Mouse (Mus musculus) midbrain, embryonic 11.5 days (tissue): ENCODE results near the gene Ezr. TPM values are rescaled to one million over a fixed set of nuclear protein-coding genes. Genes with fewer than 3 reads are reported as not detected.

Source experiments
- ATAC-seq: fragments of 200-750 bp; cut with Nextera tagmentation; 2 replicates; pipeline ENCODE4 v1.8.0; 2017; ENCODE audit warnings: moderate TSS enrichment, moderate library complexity; ENCODE audit not compliant: low FRiP score
- DNase-seq: peaks from one replicate; pipeline ENCODE4 v3.0.0; 2015; ENCODE audit warnings: low spot score; ENCODE audit errors: missing footprints
- H3K27ac ChIP-seq: fragments of 300-500 bp; sonication (generic); 2 replicates; pipeline ENCODE4 v1.5.1; 2014; ENCODE audit warnings: low read depth, low read length
- H3K27me3 ChIP-seq: fragments of 300-500 bp; sonication (generic); 2 replicates; pipeline ENCODE4 v1.6.1; 2014; ENCODE audit warnings: mild to moderate bottlenecking, low read length, moderate library complexity, mixed read lengths; ENCODE audit not compliant: control insufficient read depth, insufficient read depth
- H3K36me3 ChIP-seq: fragments of 300-500 bp; sonication (generic); 2 replicates; pipeline ENCODE4 v1.6.1; 2014; ENCODE audit warnings: mild to moderate bottlenecking, low read length, moderate library complexity, mixed read lengths; ENCODE audit not compliant: control insufficient read depth, insufficient read depth
- H3K4me1 ChIP-seq: fragments of 300-500 bp; sonication (generic); 2 replicates; pipeline ENCODE4 v1.6.1; 2014; ENCODE audit warnings: low read length; ENCODE audit not compliant: control insufficient read depth, insufficient read depth
- H3K4me2 ChIP-seq: fragments of 300-500 bp; sonication (generic); 2 replicates; pipeline ENCODE4 v1.6.1; 2014; ENCODE audit warnings: mild to moderate bottlenecking, moderate library complexity
- H3K4me3 ChIP-seq: fragments of 300-500 bp; sonication (generic); 2 replicates; pipeline ENCODE4 v1.5.1; 2014; ENCODE audit warnings: low read depth, low read length
- H3K9ac ChIP-seq: fragments of 300-500 bp; sonication (generic); 2 replicates; pipeline ENCODE4 v1.6.1; 2014; ENCODE audit warnings: low read length
- H3K9me3 ChIP-seq: fragments of 300-500 bp; sonication (generic); 2 replicates; pipeline ENCODE4 v1.6.1; 2016; ENCODE audit warnings: low read length; ENCODE audit not compliant: control insufficient read depth
- WGBS: fragments of 180-500 bp; shearing (Covaris S2); extraction: QIAGEN DNeasy Blood & Tissue Kit; methylation state at CpG from one replicate; pipeline ENCODE4 v1.1.7; 2014; 5-methylcytosine and 5-hydroxymethylcytosine counted together
- polyA plus RNA-seq: library from polyadenylated mRNA; unstranded; fragments of >200 nt; fragmentation: Nextera tagmentation; extraction: Ambion mirVana; gene quantifications from 2 replicates; pipeline ENCODE4 v1.2.1, GENCODE M21; 2014

Ezr gene
- 47.0 and 51.0 TPM in 2 replicates for polyA plus RNA-seq

- Histone ChIP-seq H3K27me3 (peaks cover 25% of the 10 kb centered on the region), H3K36me3 (no peaks in the 10 kb centered on the region), H3K27ac (no peak within 1 kb of the TSS; the same call in 1 of the 2 replicates), H3K4me2 (peak within 1 kb of the TSS; percentile 97), H3K9ac (peak within 1 kb of the TSS; percentile 70), H3K4me3 (peak within 1 kb of the TSS; percentile 74), H3K9me3 (no peaks in the 10 kb centered on the region), H3K4me1 (peaks cover 15% of the 10 kb centered on the region)
- ATAC-seq (peak; percentile 70), DNase-seq (peak; percentile 97)
- 0% methylated on average over 52 of the region's 52 CpGs for WGBS
Observed at GRCm38 (mm10) chr17:6782611-6783005, at the start of gene Ezr. Gene Ezr, minus strand, starts transcription at chr17:6782784.

GRCm38 (mm10) chr17:6830004-6830592 lies 47.5 kb upstream of the Ezr start:
- Histone ChIP-seq H3K27ac (no peak overlapping the region), H3K4me3 (no peak overlapping the region), H3K9me3 (no peaks in the 10 kb centered on the region), H3K4me2 (no peak overlapping the region), H3K9ac (no peak overlapping the region), H3K4me1 (peaks cover 5% of the 10 kb centered on the region), H3K27me3 (no peaks in the 10 kb centered on the region), H3K36me3 (no peaks in the 10 kb centered on the region)
- WGBS: 83% methylated on average over 1 of the region's 1 CpGs
- ATAC-seq (no peak), DNase-seq (peak; percentile 6)

- Histone ChIP-seq H3K4me2 (peak overlapping the region; percentile 74), H3K9me3 (no peaks in the 10 kb centered on the region), H3K27me3 (no peaks in the 10 kb centered on the region), H3K9ac (peak overlapping the region; percentile 80), H3K4me1 (peaks cover 5% of the 10 kb centered on the region), H3K4me3 (peak overlapping the region; percentile 59), H3K36me3 (no peaks in the 10 kb centered on the region), H3K27ac (peak overlapping the region; percentile 88)
- DNase-seq (peak; percentile 85), ATAC-seq (no peak)
- WGBS: 78% methylated on average over 7 of the region's 7 CpGs
Observed at GRCm38 (mm10) chr17:6828531-6829150, 46.1 kb upstream of the Ezr start.

DNA sequence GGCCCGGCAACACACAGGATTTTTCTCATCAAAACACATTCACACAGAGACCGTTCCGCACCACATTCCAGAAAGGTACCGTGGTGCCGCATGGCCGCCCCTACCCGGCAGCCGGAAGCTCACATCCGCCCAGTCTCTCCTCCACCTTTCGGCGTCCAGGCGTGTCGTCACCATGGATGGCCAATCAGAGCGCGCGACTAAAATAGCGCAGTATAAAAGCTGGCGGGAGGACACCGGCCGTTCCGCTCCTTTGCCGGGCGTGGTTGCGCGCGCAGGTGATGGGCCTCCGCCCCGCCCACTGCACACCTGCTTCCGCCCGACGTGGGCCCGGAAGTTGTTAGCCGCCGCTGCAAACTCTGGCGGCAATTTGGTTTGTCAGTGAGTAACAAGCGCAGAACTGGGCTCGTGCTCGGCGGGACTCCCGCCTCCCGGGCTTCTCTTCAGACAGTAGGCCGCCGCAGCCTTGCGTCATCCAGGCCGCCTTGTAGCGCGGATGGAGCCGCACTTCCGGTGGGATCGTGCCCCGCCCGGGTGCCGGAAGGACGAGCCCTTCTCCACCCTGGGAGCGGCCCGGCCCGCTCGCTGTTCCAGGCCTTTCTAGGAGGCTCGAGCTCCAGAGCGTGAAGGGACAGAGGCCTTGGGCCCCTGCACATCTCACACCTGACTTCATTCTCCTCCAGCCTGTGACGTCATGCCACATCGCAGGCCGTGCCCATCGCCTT lies 45.3 kb upstream of the Ezr start:
- Histone ChIP-seq H3K4me3 (peak overlapping the region; percentile 59), H3K9ac (peak overlapping the region; percentile 80), H3K4me2 (peak overlapping the region; percentile 74), H3K4me1 (peaks cover 5% of the 10 kb centered on the region), H3K27ac (peak overlapping the region; percentile 88), H3K27me3 (no peaks in the 10 kb centered on the region), H3K9me3 (no peaks in the 10 kb centered on the region), H3K36me3 (no peaks in the 10 kb centered on the region)
- ATAC-seq (peak; percentile 98), DNase-seq (peak; percentile 99)
- under 1% methylated on average over 64 of the region's 64 CpGs for WGBS

- Histone ChIP-seq H3K27me3 (no peaks in the 10 kb centered on the region), H3K4me2 (peak overlapping the region; percentile 74), H3K27ac (peak overlapping the region; percentile 78), H3K9ac (peak overlapping the region; percentile 80), H3K9me3 (no peaks in the 10 kb centered on the region), H3K4me1 (peaks cover 5% of the 10 kb centered on the region), H3K36me3 (no peaks in the 10 kb centered on the region), H3K4me3 (peak overlapping the region; percentile 59)
- ATAC-seq: 0 out of 2 replicates have a peak, but pooled peaks have one; percentile 4
- WGBS: 41% methylated on average over 10 of the region's 10 CpGs
- no peak for DNase-seq
Observed at GRCm38 (mm10) chr17:6827159-6827733, 44.7 kb upstream of the Ezr start.

DNA sequence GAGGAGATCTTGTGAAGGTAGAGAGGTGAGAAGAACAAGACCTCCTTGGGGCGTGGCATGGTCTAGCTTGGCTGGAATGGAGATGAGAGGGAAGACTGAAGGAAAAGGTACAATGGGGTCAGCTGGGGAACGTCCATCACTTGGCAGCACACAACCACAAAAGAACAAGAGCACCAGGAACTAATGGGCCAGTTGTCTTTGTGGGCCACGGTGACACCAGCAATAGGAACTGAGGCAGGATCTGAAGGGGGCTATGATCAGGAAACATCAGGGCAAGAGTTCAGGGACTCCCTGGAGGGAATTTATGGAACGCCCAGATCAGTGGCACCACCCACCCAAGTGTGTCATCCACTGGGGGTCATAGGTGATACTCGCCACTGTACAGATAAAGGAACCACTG lies 34.2 kb upstream of the Ezr start:
- ATAC-seq: no peak
- no peaks in the 10 kb centered on the region for H3K36me3 ChIP-seq
- no peak overlapping the region for H3K4me3 ChIP-seq
- 89% methylated on average over 5 of the region's 5 CpGs for WGBS
- DNase-seq: no peak
- H3K4me2 ChIP-seq: no peak overlapping the region
- H3K4me1 ChIP-seq: no peaks in the 10 kb centered on the region; the same call in 1 of the 2 replicates
- H3K9ac ChIP-seq: no peak overlapping the region
- no peak overlapping the region for H3K27ac ChIP-seq
- no peaks in the 10 kb centered on the region for H3K9me3 ChIP-seq
- H3K27me3 ChIP-seq: no peaks in the 10 kb centered on the region

DNA sequence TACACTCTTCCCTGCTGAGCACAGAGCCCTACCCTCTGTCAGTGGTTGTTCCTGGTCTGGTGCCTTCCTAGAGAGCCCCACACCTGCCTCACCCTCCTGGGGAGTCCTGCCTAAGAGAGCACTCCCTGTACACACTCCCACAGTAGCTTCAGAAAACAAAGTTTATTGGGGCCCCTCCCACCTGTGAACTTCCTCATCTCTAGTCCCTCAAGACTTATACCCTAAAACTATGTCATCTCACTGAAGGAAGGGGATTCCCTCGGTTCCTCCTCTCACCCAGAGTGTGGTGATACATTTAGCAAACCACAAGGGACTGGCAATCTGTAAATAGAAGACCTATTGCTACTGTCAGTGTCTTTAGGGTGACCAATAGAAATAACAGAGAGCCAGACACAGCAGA lies 33.6 kb upstream of the Ezr start:
- Histone ChIP-seq H3K27ac (no peak overlapping the region), H3K36me3 (no peaks in the 10 kb centered on the region), H3K9ac (no peak overlapping the region), H3K4me1 (no peaks in the 10 kb centered on the region; the same call in 1 of the 2 replicates), H3K27me3 (no peaks in the 10 kb centered on the region), H3K9me3 (no peaks in the 10 kb centered on the region), H3K4me2 (no peak overlapping the region), H3K4me3 (no peak overlapping the region)
- WGBS: 79% methylated on average over 1 of the region's 1 CpGs
- DNase-seq: no peak
- ATAC-seq: no peak

- Histone ChIP-seq H3K9ac (no peak overlapping the region), H3K27me3 (no peaks in the 10 kb centered on the region), H3K4me1 (no peaks in the 10 kb centered on the region; the same call in 1 of the 2 replicates), H3K36me3 (no peaks in the 10 kb centered on the region), H3K9me3 (no peaks in the 10 kb centered on the region), H3K4me3 (no peak overlapping the region), H3K27ac (no peak overlapping the region), H3K4me2 (no peak overlapping the region)
- DNase-seq (no peak), ATAC-seq (no peak)
- 65% methylated on average over 4 of the region's 4 CpGs for WGBS
Observed at GRCm38 (mm10) chr17:6814656-6815055, 32.1 kb upstream of the Ezr start.

DNA sequence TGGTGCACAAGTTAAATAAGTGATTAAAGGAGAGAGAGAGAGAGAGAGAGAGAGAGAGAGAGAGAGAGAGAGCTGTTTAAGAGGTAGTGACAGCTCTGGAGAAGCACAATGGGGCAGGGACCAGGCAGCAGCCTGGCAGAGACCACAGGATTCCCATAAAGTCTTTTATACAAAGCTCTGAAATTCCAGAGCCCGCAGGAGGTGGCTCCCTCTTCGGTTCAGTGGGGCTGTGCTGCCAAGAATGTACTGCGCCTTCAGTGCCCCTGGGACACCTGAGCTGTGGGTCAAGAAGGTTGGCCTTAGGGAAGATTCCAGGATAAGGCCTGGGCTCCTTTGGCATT lies 30.2 kb upstream of the Ezr start:
- no peak for ATAC-seq
- Histone ChIP-seq H3K36me3 (no peaks in the 10 kb centered on the region), H3K27ac (no peak overlapping the region), H3K9me3 (no peaks in the 10 kb centered on the region), H3K27me3 (no peaks in the 10 kb centered on the region), H3K4me1 (no peaks in the 10 kb centered on the region; the same call in 1 of the 2 replicates), H3K4me2 (no peak overlapping the region), H3K9ac (no peak overlapping the region), H3K4me3 (no peak overlapping the region)
- peak; percentile 87 for DNase-seq
- WGBS: 6% methylated on average over 3 of the region's 3 CpGs
